Mouse (Mus musculus): Measurements from ENCODE around the gene Ano9. TPM values are rescaled to one million over a fixed set of nuclear protein-coding genes. Genes with fewer than 3 reads are reported as not detected.

Ano9 gene
- total and polyA plus RNA-seq, 3 experiments: 0.03 to 0.08 TPM; not detected in 1

- no peaks in the 10 kb centered on the region for H3K79me2 ChIP-seq (ENCODE audit: control insufficient read depth, insufficient read depth, low read length, poor library complexity)
- H3K27ac ChIP-seq (ENCODE audit: control insufficient read depth, low read depth, low read length): no peak overlapping the region
- no peaks in the 10 kb centered on the region for H3K36me3 ChIP-seq (ENCODE audit: control insufficient read depth in 1 of 2, insufficient read depth in 2 of 2, low read length in 2 of 2)
- DNase-seq (ENCODE audit: low read depth, low spot score): no peak
- peaks cover 10 to 17% of the 10 kb centered on the region in 2 experiments for H3K27me3 ChIP-seq (ENCODE audit: control insufficient read depth in 1 of 2, insufficient read depth in 2 of 2, low read length in 2 of 2)
- TF ChIP-seq CHD1 (IDR thresholded peaks at IDR 0.05; ENCODE audit: low read depth, low read length) (no peak), ZNF384 (IDR thresholded peaks at IDR 0.05; ENCODE audit: low read depth, low read length) (no peak)
- H3K9ac ChIP-seq (ENCODE audit: control insufficient read depth, low read depth, low read length, poor library complexity, severe bottlenecking): no peak overlapping the region
- H3K9me3 ChIP-seq (replicated peaks; ENCODE audit: insufficient read depth, low read length): no peaks in the 10 kb centered on the region
- H3K4me3 ChIP-seq (ENCODE audit: control insufficient read depth in 1 of 2, insufficient read depth in 1 of 2, low read depth in 2 of 2, low read length in 2 of 2): no peak overlapping the region
- no peaks in the 10 kb centered on the region for H3K4me1 ChIP-seq (ENCODE audit: control insufficient read depth in 1 of 2, insufficient read depth in 2 of 2, low read length in 2 of 2)
Observed at GRCm38 (mm10) chr7:141064175-141064574, 53.4 kb downstream of the Ano9 start.

GRCm38 (mm10) chr7:141063353-141063752 lies 54.3 kb downstream of the Ano9 start:
- peaks cover 10 to 19% of the 10 kb centered on the region in 2 experiments for H3K27me3 ChIP-seq (ENCODE audit: control insufficient read depth in 1 of 2, insufficient read depth in 2 of 2, low read length in 2 of 2)
- no peaks in the 10 kb centered on the region for H3K79me2 ChIP-seq (ENCODE audit: control insufficient read depth, insufficient read depth, low read length, poor library complexity)
- no peak for TF ChIP-seq POLR2A (IDR thresholded peaks at IDR 0.05; ENCODE audit: control insufficient read depth in 1 of 2, insufficient read depth in 1 of 2, low read depth in 1 of 2, low read length in 2 of 2, poor library complexity in 1 of 2)
- no peak for TF ChIP-seq ZKSCAN1 (IDR thresholded peaks at IDR 0.05; ENCODE audit: low read depth, low read length)
- TF ChIP-seq MAX (IDR thresholded peaks at IDR 0.05; ENCODE audit: low read length): no peak
- no peak for TF ChIP-seq ZMIZ1 (IDR thresholded peaks at IDR 0.05; ENCODE audit: low read depth, low read length)
- TF ChIP-seq HCFC1 (IDR thresholded peaks at IDR 0.05; ENCODE audit: low read depth, low read length): no peak
- no peak for TF ChIP-seq USF1 (IDR thresholded peaks at IDR 0.05; ENCODE audit: low read depth, low read length)
- TF ChIP-seq TAL1 (IDR thresholded peaks at IDR 0.05; ENCODE audit: low read length): no peak
- no peak for TF ChIP-seq USF2 (IDR thresholded peaks at IDR 0.05; ENCODE audit: borderline replicate concordance in 1 of 2, insufficient read depth in 1 of 2, low read depth in 1 of 2, low read length in 2 of 2)
- TF ChIP-seq MYC (IDR thresholded peaks at IDR 0.05; ENCODE audit: low read depth, low read length): no peak
- TF ChIP-seq MAFK (IDR thresholded peaks at IDR 0.05; ENCODE audit: borderline replicate concordance, low read depth, low read length): no peak
- TF ChIP-seq MEF2A (IDR thresholded peaks at IDR 0.05; ENCODE audit: extremely low read depth, insufficient replicate concordance, low read depth, low read length, poor library complexity, severe bottlenecking): no peak
- no peak for TF ChIP-seq ELF1 (IDR thresholded peaks at IDR 0.05; ENCODE audit: low read depth, low read length)
- TF ChIP-seq UBTF (IDR thresholded peaks at IDR 0.05; ENCODE audit: borderline replicate concordance, insufficient read depth, low read depth, low read length): no peak
- TF ChIP-seq NELFE (IDR thresholded peaks at IDR 0.05; ENCODE audit: low read depth, low read length): no peak
- TF ChIP-seq SIN3A (IDR thresholded peaks at IDR 0.05; ENCODE audit: low read length): no peak
- TF ChIP-seq CHD2 (IDR thresholded peaks at IDR 0.05; ENCODE audit: low read length): no peak
- no peak for TF ChIP-seq RAD21 (IDR thresholded peaks at IDR 0.05; ENCODE audit: low read depth, low read length)
- TF ChIP-seq ZNF384 (IDR thresholded peaks at IDR 0.05; ENCODE audit: low read depth, low read length): no peak

More at GRCm38 (mm10) chr7:141063353-141063752, 54.3 kb downstream of the Ano9 start:
- no peak overlapping the region for H3K27ac ChIP-seq (ENCODE audit: control insufficient read depth, low read depth, low read length)
- no peak overlapping the region for H3K9ac ChIP-seq (ENCODE audit: control insufficient read depth, low read depth, low read length, poor library complexity, severe bottlenecking)
- DNase-seq (ENCODE audit: low read depth, low spot score): no peak
- no peaks in the 10 kb centered on the region for H3K9me3 ChIP-seq (replicated peaks; ENCODE audit: insufficient read depth, low read length)
- H3K36me3 ChIP-seq (ENCODE audit: control insufficient read depth in 1 of 2, insufficient read depth in 2 of 2, low read length in 2 of 2): no peaks in the 10 kb centered on the region
- no peaks in the 10 kb centered on the region for H3K4me1 ChIP-seq (ENCODE audit: control insufficient read depth in 1 of 2, insufficient read depth in 2 of 2, low read length in 2 of 2)
- no peak overlapping the region for H3K4me3 ChIP-seq (ENCODE audit: control insufficient read depth in 1 of 2, insufficient read depth in 1 of 2, low read depth in 2 of 2, low read length in 2 of 2)

Measured in MEL (cell line).